Mouse (Mus musculus) forebrain, embryonic 14.5 days (tissue): ENCODE measurements around the gene Gja3. TPM values are rescaled to one million over a fixed set of nuclear protein-coding genes. Genes with fewer than 3 reads are reported as not detected.
A peak's percentile ranks its signal among the peaks of the same experiment; 100 is the strongest.

Source experiments
- ATAC-seq: fragments of 200-750 bp; cut with Nextera tagmentation; 2 replicates; pipeline ENCODE4 v1.8.0; 2017; ENCODE audit warnings: mild to moderate bottlenecking, moderate library complexity
- DNase-seq: peaks from one replicate; pipeline ENCODE4 v3.0.0-alpha.2; 2015; ENCODE audit warnings: low spot score
- H3K27ac ChIP-seq: fragments of 300-500 bp; sonication (generic); 2 replicates; pipeline ENCODE4 v1.5.1; 2014; ENCODE audit warnings: low read depth, mild to moderate bottlenecking, control low read depth, low read length, moderate library complexity
- H3K27me3 ChIP-seq: fragments of 300-500 bp; sonication (generic); replicated peaks from 2 replicates; pipeline ENCODE4 v1.6.1; 2014; ENCODE audit warnings: low read length, control low read depth, mixed read lengths; ENCODE audit not compliant: control insufficient read depth, insufficient read depth
- H3K36me3 ChIP-seq: fragments of 300-500 bp; sonication (generic); 2 replicates; pipeline ENCODE4 v1.6.1; 2014; ENCODE audit warnings: low read length, control low read depth; ENCODE audit not compliant: control insufficient read depth, insufficient read depth
- H3K4me1 ChIP-seq: fragments of 300-500 bp; sonication (generic); 2 replicates; pipeline ENCODE4 v1.6.1; 2014; ENCODE audit warnings: antibody characterized with exemption, low read length, control low read depth; ENCODE audit not compliant: control insufficient read depth, insufficient read depth
- H3K4me2 ChIP-seq: fragments of 300-500 bp; sonication (generic); 2 replicates; pipeline ENCODE4 v1.6.1; 2014; ENCODE audit warnings: mild to moderate bottlenecking, control low read depth, low read length
- H3K4me3 ChIP-seq: fragments of 300-500 bp; sonication (generic); 2 replicates; pipeline ENCODE4 v1.5.1; 2014; ENCODE audit warnings: low read depth, low read length, control low read depth
- H3K9ac ChIP-seq: fragments of 300-500 bp; sonication (generic); 2 replicates; pipeline ENCODE4 v1.6.1; 2014; ENCODE audit warnings: mild to moderate bottlenecking, low read length, control low read depth, moderate library complexity
- H3K9me3 ChIP-seq: fragments of 300-500 bp; sonication (generic); replicated peaks from 2 replicates; pipeline ENCODE4 v1.6.1; 2016; ENCODE audit warnings: low read length, control low read depth, mixed read lengths; ENCODE audit not compliant: control insufficient read depth
- WGBS: fragments of 180-500 bp; shearing (Covaris S2); extraction: QIAGEN DNeasy Blood & Tissue Kit; methylation state at CpG from one replicate; pipeline ENCODE4 v1.1.7; 2014; 5-methylcytosine and 5-hydroxymethylcytosine counted together
- polyA plus RNA-seq: library from polyadenylated mRNA; unstranded; fragments of >200 nt; fragmentation: Nextera tagmentation; extraction: Ambion mirVana; gene quantifications from 2 replicates; pipeline ENCODE4 v1.2.1, GENCODE M21; 2014

Gene Gja3
- 0.42 and 0.63 TPM in 2 replicates for polyA plus RNA-seq

GRCm38 (mm10) chr14:57057563-57058321 lies at the start of gene Gja3:
TSS of gene Gja3 (minus strand) at chr14:57058100.
- under 1% methylated on average over 79 of the region's 79 CpGs for WGBS
- DNase-seq, result peak; percentile 23

GRCm38 (mm10) chr14:57107091-57107490 lies 49.2 kb upstream of the Gja3 start:
- peaks cover 46% of the 10 kb centered on the region for H3K27me3 ChIP-seq
- no peak overlapping the region for H3K27ac ChIP-seq
- ATAC-seq (no peak), DNase-seq (no peak)
- no peaks in the 10 kb centered on the region for H3K36me3 ChIP-seq
- WGBS, result 83% methylated on average over 8 of the region's 8 CpGs
- H3K4me3 ChIP-seq, result no peak overlapping the region
- H3K9ac ChIP-seq, result no peak overlapping the region
- H3K4me2 ChIP-seq, result no peak overlapping the region
- peaks cover 8% of the 10 kb centered on the region; the same call in 1 of the 2 replicates for H3K4me1 ChIP-seq
- H3K9me3 ChIP-seq, result no peaks in the 10 kb centered on the region

More at GRCm38 (mm10) chr14:57057563-57058321, at the start of gene Gja3:
- Histone ChIP-seq H3K9ac (peak within 1 kb of the TSS; percentile 41; the same call in 1 of the 2 replicates), H3K27me3 (peaks cover 41% of the 10 kb centered on the region), H3K36me3 (no peaks in the 10 kb centered on the region), H3K9me3 (no peaks in the 10 kb centered on the region), H3K4me2 (peak within 1 kb of the TSS; percentile 80), H3K27ac (no peak within 1 kb of the TSS), H3K4me3 (peak within 1 kb of the TSS; percentile 45), H3K4me1 (no peaks in the 10 kb centered on the region; the same call in 1 of the 2 replicates)
- peak; percentile 61 for ATAC-seq

GRCm38 (mm10) chr14:57105721-57106120 lies 47.8 kb upstream of the Gja3 start:
- H3K9ac ChIP-seq, result no peak overlapping the region
- H3K27ac ChIP-seq, result no peak overlapping the region
- ATAC-seq (no peak), DNase-seq (no peak)
- H3K4me2 ChIP-seq, result no peak overlapping the region
- H3K9me3 ChIP-seq, result no peaks in the 10 kb centered on the region
- no peaks in the 10 kb centered on the region for H3K36me3 ChIP-seq
- no peak overlapping the region for H3K4me3 ChIP-seq
- peaks cover 8% of the 10 kb centered on the region; the same call in 1 of the 2 replicates for H3K4me1 ChIP-seq
- WGBS, result 39% methylated on average over 11 of the region's 11 CpGs
- H3K27me3 ChIP-seq, result peaks cover 49% of the 10 kb centered on the region

GRCm38 (mm10) chr14:57105111-57105510 lies 47.2 kb upstream of the Gja3 start:
- Histone ChIP-seq H3K4me2 (peak overlapping the region; percentile 99), H3K4me3 (peak overlapping the region; percentile 52; the same call in 1 of the 2 replicates)
- 8% methylated on average over 14 of the region's 14 CpGs for WGBS

GRCm38 (mm10) chr14:57104106-57105023 lies 46.5 kb upstream of the Gja3 start, which contains the start of gene Gjb2:
TSS of gene Gjb2 (minus strand) at chr14:57104702.
- DNase-seq (peak; percentile 39), ATAC-seq (peak; percentile 73; the same call in 1 of the 2 replicates)
- WGBS, result under 1% methylated on average over 97 of the region's 101 CpGs
- peaks cover 49% of the 10 kb centered on the region for H3K27me3 ChIP-seq
- peak within 1 kb of the TSS; percentile 99 for H3K4me2 ChIP-seq
- no peaks in the 10 kb centered on the region for H3K36me3 ChIP-seq
- H3K27ac ChIP-seq, result no peak within 1 kb of the TSS
- H3K9ac ChIP-seq, result peak within 1 kb of the TSS; percentile 58
- H3K4me1 ChIP-seq, result peaks cover 8% of the 10 kb centered on the region; the same call in 1 of the 2 replicates
- H3K4me3 ChIP-seq, result peak within 1 kb of the TSS; percentile 52
- H3K9me3 ChIP-seq, result no peaks in the 10 kb centered on the region

More at GRCm38 (mm10) chr14:57105111-57105510, 47.2 kb upstream of the Gja3 start:
- Histone ChIP-seq H3K9ac (no peak overlapping the region), H3K9me3 (no peaks in the 10 kb centered on the region), H3K36me3 (no peaks in the 10 kb centered on the region), H3K27ac (no peak overlapping the region), H3K27me3 (peaks cover 49% of the 10 kb centered on the region), H3K4me1 (peaks cover 8% of the 10 kb centered on the region; the same call in 1 of the 2 replicates)
- no peak for DNase-seq
- ATAC-seq, result no peak

- Histone ChIP-seq H3K4me3 (peak overlapping the region; percentile 52), H3K27ac (no peak overlapping the region), H3K4me1 (peaks cover 8% of the 10 kb centered on the region; the same call in 1 of the 2 replicates), H3K4me2 (peak overlapping the region; percentile 99), H3K9ac (peak overlapping the region; percentile 58), H3K36me3 (no peaks in the 10 kb centered on the region), H3K9me3 (no peaks in the 10 kb centered on the region), H3K27me3 (peaks cover 49% of the 10 kb centered on the region)
- 2% methylated on average over 22 of the region's 22 CpGs for WGBS
- ATAC-seq (no peak), DNase-seq (peak; percentile 22)
Observed at GRCm38 (mm10) chr14:57103711-57104105, 45.8 kb upstream of the Gja3 start.

- Histone ChIP-seq H3K27me3 (peaks cover 49% of the 10 kb centered on the region), H3K4me1 (peaks cover 8% of the 10 kb centered on the region; the same call in 1 of the 2 replicates), H3K9ac (no peak overlapping the region), H3K36me3 (no peaks in the 10 kb centered on the region), H3K9me3 (no peaks in the 10 kb centered on the region), H3K4me2 (no peak overlapping the region), H3K27ac (no peak overlapping the region), H3K4me3 (no peak overlapping the region; the same call in 1 of the 2 replicates)
- DNase-seq (no peak), ATAC-seq (no peak)
- WGBS, result 61% methylated on average over 6 of the region's 6 CpGs
Observed at GRCm38 (mm10) chr14:57103121-57103520, 45.2 kb upstream of the Gja3 start.

GRCm38 (mm10) chr14:57101623-57102022 lies 43.7 kb upstream of the Gja3 start:
- Histone ChIP-seq H3K4me2 (no peak overlapping the region), H3K27ac (no peak overlapping the region), H3K9me3 (no peaks in the 10 kb centered on the region), H3K4me1 (peaks cover 8% of the 10 kb centered on the region; the same call in 1 of the 2 replicates), H3K36me3 (no peaks in the 10 kb centered on the region), H3K9ac (no peak overlapping the region), H3K27me3 (peaks cover 44% of the 10 kb centered on the region), H3K4me3 (no peak overlapping the region)
- WGBS, result 89% methylated on average over 7 of the region's 7 CpGs
- no peak for ATAC-seq
- no peak for DNase-seq
